Mouse (Mus musculus): ENCODE measurements at regions not wholly inside any gene's neighbourhood (a gene's known extent, or its start where the extent isn't known, plus 50 kb on each side); places are given as distances from the start of the nearest gene placed in this dataset.

- TF ChIP-seq POLR2A (IDR thresholded peaks at IDR 0.05; ENCODE audit: extremely low read depth, insufficient read depth, low read length) = no peak
- no peak for TF ChIP-seq CTCF (IDR thresholded peaks at IDR 0.05; ENCODE audit: extremely low read depth, insufficient read depth, low read length)
- H3K4me3 ChIP-seq (ENCODE audit: insufficient read depth, low read length) = no peak overlapping the region
- no peak overlapping the region for H3K27ac ChIP-seq (ENCODE audit: insufficient read depth, low read length)
- no peaks in the 10 kb centered on the region for H3K4me1 ChIP-seq (ENCODE audit: control insufficient read depth, insufficient read depth, low read length)
Measured at GRCm38 (mm10) chr11:113032487-113033228, 250.6 kb downstream of the Sox9 start.

DNA sequence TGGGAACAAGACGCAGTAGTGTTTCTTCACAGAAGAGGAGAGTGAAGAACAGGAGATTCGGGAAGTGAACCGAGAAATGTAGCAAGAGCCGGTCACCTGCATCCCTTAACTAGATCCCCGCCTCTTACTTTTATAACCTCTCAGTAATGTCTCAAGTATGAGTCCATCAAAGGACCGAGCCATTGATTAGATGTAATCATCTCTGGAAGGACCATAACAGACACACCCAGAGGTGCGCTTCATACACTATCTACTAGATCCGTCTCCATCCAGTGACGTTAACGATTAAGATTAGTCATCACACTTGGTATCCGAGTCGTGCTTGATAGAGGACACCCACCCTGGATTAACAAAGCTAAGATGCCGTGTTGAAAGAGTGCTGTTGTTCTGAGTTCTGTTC lies 252.9 kb downstream of the Sox9 start:
- no peak for TF ChIP-seq CTCF (IDR thresholded peaks at IDR 0.05; ENCODE audit: extremely low read depth, insufficient read depth, low read length)
- no peak for TF ChIP-seq POLR2A (IDR thresholded peaks at IDR 0.05; ENCODE audit: extremely low read depth, insufficient read depth, low read length)
- no peak overlapping the region for H3K4me3 ChIP-seq (ENCODE audit: insufficient read depth, low read length)
- no peak overlapping the region for H3K27ac ChIP-seq (ENCODE audit: insufficient read depth, low read length)
- no peaks in the 10 kb centered on the region for H3K4me1 ChIP-seq (ENCODE audit: control insufficient read depth, insufficient read depth, low read length)

DNA sequence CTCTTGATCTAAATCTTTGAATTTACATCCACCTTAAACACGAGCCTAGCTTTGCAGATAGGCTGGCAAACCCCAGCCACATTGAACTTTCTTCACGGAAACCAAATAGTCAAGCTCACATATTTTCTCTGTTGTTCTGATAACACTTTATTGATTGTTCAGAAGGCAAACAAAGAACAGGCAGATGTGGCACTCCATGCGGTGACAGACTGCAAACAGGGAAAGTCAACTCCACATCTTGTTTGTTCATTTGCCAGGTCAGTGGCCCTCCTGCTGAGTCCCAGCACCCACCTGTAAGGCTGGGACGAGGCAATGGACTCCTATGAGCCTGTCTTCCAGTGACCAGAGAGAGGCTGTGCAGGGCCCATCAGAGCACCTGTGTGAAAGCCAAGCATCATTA lies 255.7 kb downstream of the Sox9 start:
- H3K27ac ChIP-seq (ENCODE audit: insufficient read depth, low read length) = no peak overlapping the region
- no peak for TF ChIP-seq CTCF (IDR thresholded peaks at IDR 0.05; ENCODE audit: extremely low read depth, insufficient read depth, low read length)
- no peak for TF ChIP-seq POLR2A (IDR thresholded peaks at IDR 0.05; ENCODE audit: extremely low read depth, insufficient read depth, low read length)
- H3K4me1 ChIP-seq (ENCODE audit: control insufficient read depth, insufficient read depth, low read length) = no peaks in the 10 kb centered on the region

GRCm38 (mm10) chr11:113042710-113043109 lies 260.7 kb downstream of the Sox9 start:
- Histone ChIP-seq H3K4me1 (ENCODE audit: control insufficient read depth, insufficient read depth, low read length) (peaks cover 2% of the 10 kb centered on the region; the same call in 1 of the 2 replicates), H3K27ac (ENCODE audit: insufficient read depth, low read length) (no peak overlapping the region), H3K4me3 (ENCODE audit: insufficient read depth, low read length) (no peak overlapping the region)
- TF ChIP-seq CTCF (IDR thresholded peaks at IDR 0.05; ENCODE audit: extremely low read depth, insufficient read depth, low read length) = no peak
- TF ChIP-seq POLR2A (IDR thresholded peaks at IDR 0.05; ENCODE audit: extremely low read depth, insufficient read depth, low read length) = no peak

More for the DNA sequence above, 255.7 kb downstream of the Sox9 start:
- no peak overlapping the region for H3K4me3 ChIP-seq (ENCODE audit: insufficient read depth, low read length)

GRCm38 (mm10) chr11:113046200-113047051 lies 264.4 kb downstream of the Sox9 start:
- no peak for TF ChIP-seq CTCF (IDR thresholded peaks at IDR 0.05; ENCODE audit: extremely low read depth, insufficient read depth, low read length)
- no peak overlapping the region for H3K27ac ChIP-seq (ENCODE audit: insufficient read depth, low read length)
- peaks cover 3% of the 10 kb centered on the region; the same call in 1 of the 2 replicates for H3K4me1 ChIP-seq (ENCODE audit: control insufficient read depth, insufficient read depth, low read length)
- H3K4me3 ChIP-seq (ENCODE audit: insufficient read depth, low read length) = no peak overlapping the region

DNA sequence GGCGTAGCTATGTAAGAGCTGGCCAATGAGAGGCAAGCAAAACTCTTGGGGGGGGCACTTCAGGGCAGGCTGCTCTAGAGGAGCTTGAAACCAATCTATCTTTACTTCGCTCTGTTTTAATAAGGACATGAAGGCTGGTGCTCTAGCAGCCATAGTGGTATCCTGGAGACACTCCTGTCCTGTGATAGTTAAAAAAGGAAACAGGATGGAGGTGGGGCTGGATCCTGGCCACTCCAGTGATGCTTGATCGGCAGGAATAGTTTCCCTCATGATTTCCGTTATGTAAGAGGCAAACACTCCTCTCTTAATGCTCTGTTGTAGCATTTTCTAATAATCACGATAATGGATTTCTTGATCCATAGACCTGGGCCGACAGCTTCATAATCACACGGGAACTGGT lies 266.1 kb downstream of the Sox9 start:
- Histone ChIP-seq H3K27ac (ENCODE audit: insufficient read depth, low read length) (no peak overlapping the region), H3K4me3 (ENCODE audit: insufficient read depth, low read length) (no peak overlapping the region), H3K4me1 (ENCODE audit: control insufficient read depth, insufficient read depth, low read length) (peaks cover 3% of the 10 kb centered on the region; the same call in 1 of the 2 replicates)
- TF ChIP-seq POLR2A (IDR thresholded peaks at IDR 0.05; ENCODE audit: extremely low read depth, insufficient read depth, low read length) (no peak), CTCF (IDR thresholded peaks at IDR 0.05; ENCODE audit: extremely low read depth, insufficient read depth, low read length) (no peak)

DNA sequence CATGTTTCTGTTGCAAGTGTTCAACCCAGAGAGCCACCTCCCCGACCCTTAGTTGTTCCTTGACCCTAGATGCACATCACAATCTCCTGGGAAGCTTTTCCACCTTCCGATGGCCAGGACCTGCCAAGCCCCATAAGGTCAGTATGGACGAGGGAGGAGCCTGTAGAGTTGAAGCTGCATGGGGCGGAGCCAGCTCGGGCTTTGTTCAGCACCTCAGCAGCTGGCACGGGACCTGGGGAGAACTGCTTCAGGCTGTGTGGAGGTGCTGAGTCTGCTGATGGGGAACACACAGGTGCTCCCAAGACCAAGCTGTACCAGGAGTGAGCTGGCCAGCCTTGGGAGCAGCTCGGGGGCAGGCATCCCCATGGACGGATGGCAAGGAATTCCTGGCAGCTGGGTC lies 267.6 kb downstream of the Sox9 start:
- Histone ChIP-seq H3K27ac (ENCODE audit: insufficient read depth, low read length) (no peak overlapping the region), H3K4me1 (ENCODE audit: control insufficient read depth, insufficient read depth, low read length) (peaks cover 3% of the 10 kb centered on the region; the same call in 1 of the 2 replicates), H3K4me3 (ENCODE audit: insufficient read depth, low read length) (no peak overlapping the region)
- no peak for TF ChIP-seq CTCF (IDR thresholded peaks at IDR 0.05; ENCODE audit: extremely low read depth, insufficient read depth, low read length)
- TF ChIP-seq POLR2A (IDR thresholded peaks at IDR 0.05; ENCODE audit: extremely low read depth, insufficient read depth, low read length) = no peak

DNA sequence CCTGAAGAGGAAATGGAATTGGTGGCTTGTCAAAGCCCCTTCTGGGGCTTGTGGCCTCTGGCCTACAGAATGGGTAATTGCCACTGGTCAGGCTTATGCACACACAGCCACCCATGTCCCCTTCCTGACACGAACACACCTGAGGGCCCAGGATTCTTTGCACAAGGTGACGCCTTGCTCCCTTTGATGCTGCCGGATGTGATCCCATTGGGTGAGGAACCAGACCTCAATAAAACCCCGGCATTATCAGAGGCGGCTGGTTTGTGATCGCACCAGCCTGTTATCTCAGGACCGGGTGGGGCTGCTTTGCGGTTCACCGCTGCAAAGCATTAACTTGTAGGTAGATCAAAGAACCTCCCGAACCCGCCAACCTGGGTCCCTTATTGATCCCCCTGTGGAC lies 270.5 kb downstream of the Sox9 start:
- H3K4me1 ChIP-seq (ENCODE audit: control insufficient read depth, insufficient read depth, low read length) = 0 out of 2 replicates have a peak, but pooled peaks cover 1% of the 10 kb centered on the region
- H3K27ac ChIP-seq (ENCODE audit: insufficient read depth, low read length) = no peak overlapping the region
- H3K4me3 ChIP-seq (ENCODE audit: insufficient read depth, low read length) = no peak overlapping the region
- no peak for TF ChIP-seq POLR2A (IDR thresholded peaks at IDR 0.05; ENCODE audit: extremely low read depth, insufficient read depth, low read length)
- no peak for TF ChIP-seq CTCF (IDR thresholded peaks at IDR 0.05; ENCODE audit: extremely low read depth, insufficient read depth, low read length)

DNA sequence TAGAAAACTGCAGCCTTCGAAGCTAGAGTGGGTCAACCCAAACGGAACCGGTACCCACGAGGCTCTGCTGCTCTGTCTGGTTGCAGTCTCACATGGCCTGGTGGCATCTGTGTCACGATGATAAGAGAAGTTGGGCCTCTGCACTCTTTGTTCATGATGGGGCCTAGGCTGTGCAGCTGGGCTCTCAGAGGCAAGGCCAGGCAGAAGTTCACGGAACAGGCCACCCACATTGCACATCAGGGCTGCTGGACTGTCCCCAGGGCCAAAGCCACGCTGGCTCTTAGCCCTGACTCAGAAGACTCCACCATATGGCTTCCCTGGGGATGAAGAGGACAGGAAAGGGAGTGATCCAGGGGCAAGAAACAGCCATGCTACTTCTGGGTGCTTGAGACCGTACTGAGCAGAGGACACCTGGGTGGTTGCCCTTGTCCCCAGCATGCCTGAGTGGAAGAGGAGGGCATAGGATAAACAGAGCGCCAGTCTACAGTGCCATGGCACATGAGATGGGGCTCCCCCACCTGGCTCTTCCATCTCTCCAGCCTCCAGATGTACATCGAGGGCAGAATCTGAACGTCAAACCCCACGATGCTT lies 274.1 kb downstream of the Sox9 start:
- Histone ChIP-seq H3K4me1 (ENCODE audit: control insufficient read depth, insufficient read depth, low read length) (no peaks in the 10 kb centered on the region), H3K27ac (ENCODE audit: insufficient read depth, low read length) (no peak overlapping the region), H3K4me3 (ENCODE audit: insufficient read depth, low read length) (no peak overlapping the region)
- TF ChIP-seq POLR2A (IDR thresholded peaks at IDR 0.05; ENCODE audit: extremely low read depth, insufficient read depth, low read length) (no peak), CTCF (IDR thresholded peaks at IDR 0.05; ENCODE audit: extremely low read depth, insufficient read depth, low read length) (no peak)

Data from cortical plate, adult 2 months (tissue).